Mouse (Mus musculus) left cerebral cortex, adult 18-20 months (tissue): ENCODE results near the gene Rabepk. TPM values are rescaled to one million over a fixed set of nuclear protein-coding genes. Genes with fewer than 3 reads are reported as not detected.

ENCODE experiments used
- total RNA-seq, 2 experiments: library from RNA; stranded (reverse); gene quantifications; 2 replicates each; pipeline ENCODE4 v1.2.3; 2021

Gene Rabepk
- total RNA-seq, 2 experiments from 2014 or later = 32.7 to 36.6 TPM

Other genes starting within 250 kb of the Rabepk start
- 100 to 1,000 TPM; 102 to 107 TPM for gene Gapvd1, start 44.7 kb downstream of the Rabepk start, total RNA-seq
- gene Hspa5, start 27.9 kb downstream of the Rabepk start, total RNA-seq = 100 to 1,000 TPM; 342 to 419 TPM
- gene Fbxw2, start 26.4 kb upstream of the Rabepk start, total RNA-seq = 10 to 100 TPM; 89.3 to 94.3 TPM
- gene Gm34653, start 33.1 kb upstream of the Rabepk start, total RNA-seq = under 1 TPM in 1 of 2 experiments, not detected in 1; 0.21 TPM
- under 1 TPM; 0.23 to 0.53 TPM for gene Cutal, start 74.5 kb upstream of the Rabepk start, total RNA-seq
- 10 to 100 TPM; 38.1 to 41.5 TPM for gene Psmd5, start 75.1 kb upstream of the Rabepk start, total RNA-seq
- 1 to 10 TPM in 1 of 2 experiments, under 1 TPM in 1; 0.87 to 1.3 TPM for gene Phf19, start 114.1 kb upstream of the Rabepk start, total RNA-seq
- gene Traf1, start 161.9 kb upstream of the Rabepk start, total RNA-seq = 1 to 10 TPM; 1.5 to 3.1 TPM